Mouse (Mus musculus): Measurements from ENCODE around the gene Prrg2. TPM values are rescaled to one million over a fixed set of nuclear protein-coding genes. Genes with fewer than 3 reads are reported as not detected.

Gene Prrg2
- total RNA-seq, 2 experiments from 2014 or later: 5.4 to 7.4 TPM

DNA sequence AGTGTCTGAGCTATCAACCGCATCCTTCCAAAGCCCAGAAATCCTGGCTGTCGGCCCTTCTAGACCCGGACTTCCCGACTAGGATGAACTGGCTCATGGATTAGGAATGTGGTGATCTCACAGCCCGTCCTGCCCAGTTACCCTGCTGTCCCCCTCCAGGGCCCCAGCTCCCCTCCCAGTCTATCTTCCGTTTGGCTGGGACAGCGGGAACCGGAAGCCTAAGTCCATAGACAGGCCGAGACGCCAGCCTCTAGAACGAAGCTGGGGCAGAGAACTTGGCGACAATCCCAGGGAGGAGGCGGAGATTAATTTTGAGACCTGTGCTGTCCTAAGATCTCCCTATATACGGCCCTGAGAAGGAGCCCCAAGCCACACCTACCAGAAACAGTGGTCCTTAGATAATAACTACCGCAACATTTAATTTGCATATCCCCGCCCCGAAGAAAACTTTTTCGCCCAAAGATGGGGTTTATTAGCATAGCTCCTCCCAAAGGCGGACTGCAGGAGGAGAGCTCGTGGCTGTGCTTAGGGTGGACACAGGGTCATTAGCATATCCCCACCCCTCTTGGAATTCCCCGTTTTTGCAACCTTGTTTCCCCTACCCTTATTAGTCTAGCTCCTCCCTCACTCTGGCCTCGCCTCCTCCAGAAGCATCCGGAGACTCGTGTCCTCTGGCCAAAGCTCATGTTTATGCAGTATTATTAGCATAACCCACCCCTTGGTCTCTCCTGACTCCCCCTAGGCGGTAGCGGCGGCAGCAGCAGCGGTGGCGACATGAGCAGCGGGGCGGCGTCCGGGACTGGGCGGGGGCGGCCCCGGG is 45.0 kb downstream of the Prrg2 start, which contains the start of gene Rras:
TSS of gene Rras (plus strand) at position 720 of the 820 bp plus-strand sequence.
- intact Hi-C loops (cut with DNase I): loop anchor here (2.0 to 5.0 kb wide), 2 partner anchors 21 to 35 kb away; partner anchors contain the start of genes Irf3 and Prr12
- DNase-seq (ENCODE audit: low spot score in 2 of 2): peak; percentile 81 to 83

DNA sequence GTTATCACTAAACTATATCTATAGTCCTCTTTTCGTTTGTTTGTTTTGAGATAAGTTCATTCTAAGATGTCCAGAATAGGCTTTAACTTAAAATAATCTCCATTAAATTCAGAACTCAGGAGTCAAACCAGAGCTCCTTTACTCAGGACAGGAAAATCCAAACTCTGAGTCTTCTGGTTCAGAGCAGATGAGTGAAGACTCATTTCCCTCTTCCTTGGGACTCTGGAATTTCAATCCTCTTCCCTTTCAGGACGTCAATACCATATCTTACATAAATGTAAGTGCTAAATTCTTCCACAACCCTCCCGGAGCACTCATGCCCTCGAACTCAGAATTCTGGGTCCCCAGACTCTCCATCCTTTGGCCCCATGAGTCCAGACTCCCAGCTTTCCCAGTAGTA is 45.7 kb downstream of the Prrg2 start:
- DNase-seq (ENCODE audit: low spot score in 2 of 2): no peak
- intact Hi-C loops (cut with DNase I): loop anchor here (2.0 to 5.0 kb wide), 2 partner anchors 20 to 36 kb away; partner anchors contain the start of genes Irf3 and Prr12

GRCm38 (mm10) chr7:45015957-45016612 is 46.4 kb downstream of the Prrg2 start, which contains the start of gene Scaf1:
Gene Scaf1, minus strand, starts transcription at chr7:45016363.
- intact Hi-C loops (cut with DNase I): loop anchor here (2.0 to 5.0 kb wide), 2 partner anchors 19 to 36 kb away; partner anchors contain the start of genes Irf3 and Prr12
- peak; percentile 99 to 100 for DNase-seq (ENCODE audit: low spot score in 2 of 2)

- intact Hi-C loops (cut with DNase I): loop anchor here (5.0 kb wide), 1 partner anchor 37 kb away; the partner anchor contains the start of gene Prr12
- no peak for DNase-seq (ENCODE audit: low spot score in 2 of 2)
Observed at GRCm38 (mm10) chr7:45015344-45015956, 47.0 kb downstream of the Prrg2 start.

GRCm38 (mm10) chr7:45014096-45014451 is 48.4 kb downstream of the Prrg2 start:
- no peak for DNase-seq (ENCODE audit: low spot score in 2 of 2)
- intact Hi-C loops (cut with DNase I): no loop called here

- DNase-seq (ENCODE audit: low spot score in 2 of 2): no peak
- intact Hi-C loops (cut with DNase I): no loop called here
Observed at GRCm38 (mm10) chr7:45013366-45014095, 48.9 kb downstream of the Prrg2 start.

GRCm38 (mm10) chr7:45012824-45013223 is 49.7 kb downstream of the Prrg2 start:
- DNase-seq (ENCODE audit: low spot score in 2 of 2): no peak
- intact Hi-C loops (cut with DNase I): no loop called here

DNA sequence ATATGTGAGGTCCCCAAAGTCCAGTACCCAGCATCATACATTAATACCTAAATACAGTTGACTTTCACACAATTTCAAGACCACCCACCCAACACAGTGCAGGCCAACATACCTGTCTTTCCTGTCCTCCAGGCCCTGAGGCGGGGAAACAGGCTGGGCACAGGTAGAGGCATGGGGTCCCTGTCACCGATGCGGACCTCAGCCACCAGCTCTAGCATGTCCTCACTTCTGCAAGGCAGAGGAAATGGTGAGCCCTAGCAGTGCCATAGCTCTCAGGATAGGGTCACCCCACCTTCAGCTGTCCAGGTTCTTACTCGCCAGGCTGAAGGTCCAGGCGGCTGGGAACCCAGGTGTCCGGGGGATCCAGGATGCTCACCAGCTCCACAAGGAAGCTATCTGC is 50.5 kb downstream of the Prrg2 start:
- no peak for DNase-seq (ENCODE audit: low spot score in 2 of 2)
- intact Hi-C loops (cut with DNase I): no loop called here

GRCm38 (mm10) chr7:45008411-45008810 is 54.1 kb downstream of the Prrg2 start:
- intact Hi-C loops (cut with DNase I): no loop called here
- DNase-seq (ENCODE audit: low spot score in 2 of 2): no peak

DNA sequence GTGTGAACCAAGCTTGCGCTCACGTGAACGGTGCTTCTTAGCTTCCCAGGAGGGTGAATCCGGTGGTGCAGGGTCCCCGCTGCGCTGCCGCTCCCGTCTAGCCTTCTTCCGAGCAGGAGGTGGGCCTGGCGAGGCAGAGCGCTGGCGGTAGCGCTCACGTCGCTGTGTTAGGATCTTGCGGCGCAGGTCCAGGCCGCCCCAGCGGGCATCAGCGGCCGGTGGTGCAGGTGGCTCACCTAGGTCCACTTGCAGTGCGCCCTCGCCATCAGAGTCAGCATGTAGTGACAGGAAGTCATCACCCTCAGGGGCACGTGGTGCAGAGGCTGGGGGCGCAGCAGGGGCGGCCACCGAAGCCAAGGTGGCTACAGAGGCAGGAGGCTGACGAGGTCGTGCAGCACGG is 54.6 kb downstream of the Prrg2 start:
- intact Hi-C loops (cut with DNase I): no loop called here
- no peak for DNase-seq (ENCODE audit: low spot score in 2 of 2)

DNA sequence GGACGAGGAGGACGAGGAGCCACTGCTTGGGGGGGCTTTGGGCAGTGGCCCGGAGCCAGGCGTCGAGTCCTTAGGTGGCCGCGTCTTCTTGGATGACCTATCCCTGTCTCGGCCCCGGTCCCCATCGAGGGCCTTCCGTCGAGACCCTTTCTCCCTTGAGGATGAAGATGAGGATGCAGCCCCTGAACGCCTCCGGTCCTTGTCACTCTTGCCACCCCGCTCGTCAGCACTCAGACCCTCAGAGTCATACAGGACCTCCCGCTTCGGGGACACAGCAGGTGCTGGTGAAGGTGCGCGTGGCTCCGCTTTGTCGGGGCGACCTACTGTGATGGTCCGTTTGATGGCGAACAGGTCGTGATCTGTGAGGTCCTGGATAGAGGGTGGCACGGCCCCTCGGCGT is 55.3 kb downstream of the Prrg2 start:
- no peak for DNase-seq (ENCODE audit: low spot score in 2 of 2)
- intact Hi-C loops (cut with DNase I): no loop called here

DNA sequence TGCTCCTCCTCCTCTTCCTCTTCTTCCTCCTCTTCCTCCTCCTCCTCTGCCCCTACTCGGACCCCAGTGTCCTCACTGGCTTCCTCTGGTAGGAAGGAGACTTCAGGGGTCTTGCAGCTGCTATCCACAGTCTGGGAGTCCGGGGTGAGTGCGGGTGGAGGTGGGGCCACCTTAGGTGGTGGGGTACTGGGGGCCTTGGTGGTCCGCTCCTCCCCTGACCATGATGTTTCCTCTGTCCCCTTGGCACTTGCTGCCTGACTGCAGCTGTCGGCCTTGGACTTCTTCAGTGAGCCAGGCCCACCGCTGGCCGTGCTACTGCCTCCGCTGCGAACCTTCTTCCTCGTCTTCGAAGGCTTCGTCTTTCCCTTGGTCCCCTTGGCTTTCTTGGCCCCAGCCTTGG is 56.0 kb downstream of the Prrg2 start:
- intact Hi-C loops (cut with DNase I): no loop called here
- no peak for DNase-seq (ENCODE audit: low spot score in 2 of 2)

GRCm38 (mm10) chr7:45005321-45005992 is 57.0 kb downstream of the Prrg2 start:
- DNase-seq (ENCODE audit: low spot score in 2 of 2): no peak
- intact Hi-C loops (cut with DNase I): no loop called here

GRCm38 (mm10) chr7:45004546-45004945 is 57.9 kb downstream of the Prrg2 start:
- no peak for DNase-seq (ENCODE audit: low spot score in 2 of 2)
- intact Hi-C loops (cut with DNase I): no loop called here

Small RNAs within 50 kb of the gene (microRNA-seq; reads per million reads assigned to microRNA genes)
- 1.0 reads per million for gene Mir7054

Other genes starting within 250 kb of the Prrg2 start
- 10 to 100 TPM; 28.1 to 32.2 TPM for gene Nup62, start 246.6 kb downstream of the Prrg2 start, total RNA-seq (2021)
- gene Il4i1, start 246.3 kb downstream of the Prrg2 start, total RNA-seq (2021): 1 to 10 TPM; 2.2 to 2.4 TPM
- gene Atf5, start 246.0 kb downstream of the Prrg2 start, total RNA-seq (2021): 10 to 100 TPM; 22.2 to 26.5 TPM
- 10 to 100 TPM; 67.7 to 73.6 TPM for gene Akt1s1, start 213.7 kb downstream of the Prrg2 start, total RNA-seq (2021)
- 10 to 100 TPM; 71.9 to 75.6 TPM for gene Tbc1d17, start 213.6 kb downstream of the Prrg2 start, total RNA-seq (2021)
- 10 to 100 TPM; 26.8 TPM for gene Pnkp, start 205.5 kb downstream of the Prrg2 start, total RNA-seq (2021)
- gene Ptov1, start 192.9 kb downstream of the Prrg2 start, total RNA-seq (2021): 100 to 1,000 TPM; 284 to 285 TPM
- 10 to 100 TPM; 91.7 to 98.1 TPM for gene Med25, start 170.0 kb downstream of the Prrg2 start, total RNA-seq (2021)
- gene Fuz, start 166.6 kb downstream of the Prrg2 start, total RNA-seq (2021): 10 to 100 TPM; 18.2 to 20.6 TPM
- 100 to 1,000 TPM; 346 to 355 TPM for gene Ap2a1, start 133.2 kb downstream of the Prrg2 start, total RNA-seq (2021)
- gene Tsks, start 119.5 kb downstream of the Prrg2 start, total RNA-seq (2021): 1 to 10 TPM; 1.4 to 3.4 TPM
- 10 to 100 TPM; 85.4 to 97.7 TPM for gene Cpt1c, start 87.8 kb downstream of the Prrg2 start, total RNA-seq (2021)
- gene Prmt1, start 76.1 kb downstream of the Prrg2 start, total RNA-seq (2021): 100 to 1,000 TPM; 143 to 145 TPM
- 10 to 100 TPM; 29.2 to 38.7 TPM for gene Irf3, start 65.0 kb downstream of the Prrg2 start, total RNA-seq (2021)
- gene Bcl2l12, start 64.0 kb downstream of the Prrg2 start, total RNA-seq (2021): 1 to 10 TPM; 1.8 to 2.6 TPM
- gene Scaf1, start 46.3 kb downstream of the Prrg2 start, total RNA-seq (2021): 100 to 1,000 TPM; 174 to 177 TPM
- gene Rras, start 44.7 kb downstream of the Prrg2 start, total RNA-seq (2021): 10 to 100 TPM; 12.9 to 13.9 TPM
- 10 to 100 TPM; 64.9 to 75.3 TPM for gene Prr12, start 9.8 kb downstream of the Prrg2 start, total RNA-seq (2021)
- 10 to 100 TPM; 59.7 to 63.7 TPM for gene Nosip, start 248 bp downstream of the Prrg2 start, total RNA-seq (2021)
- gene Rcn3, start 29.5 kb upstream of the Prrg2 start, total RNA-seq (2021): 1 to 10 TPM; 3.8 to 4.9 TPM
- gene Fcgrt, start 41.2 kb upstream of the Prrg2 start, total RNA-seq (2021): 10 to 100 TPM; 22.3 to 22.7 TPM
- gene Rps11, start 61.8 kb upstream of the Prrg2 start, total RNA-seq (2021): 100 to 1,000 TPM; 405 to 466 TPM
- 100 to 1,000 TPM; 614 to 796 TPM for gene Rpl13a, start 66.1 kb upstream of the Prrg2 start, total RNA-seq (2021)
- not detected for gene Gm45713, start 73.6 kb upstream of the Prrg2 start, total RNA-seq (2021)
- gene Flt3l, start 73.8 kb upstream of the Prrg2 start, total RNA-seq (2021): 1 to 10 TPM; 3.7 to 6.1 TPM
- 10 to 100 TPM; 44.8 to 53.6 TPM for gene Pih1d1, start 91.6 kb upstream of the Prrg2 start, total RNA-seq (2021)
- 10 to 100 TPM; 12.2 to 21.5 TPM for gene Aldh16a1, start 91.9 kb upstream of the Prrg2 start, total RNA-seq (2021)
- 1,000 to 10,000 TPM; 1,276 to 1,585 TPM for gene Slc17a7, start 101.3 kb upstream of the Prrg2 start, total RNA-seq (2021)
- gene Gfy, start 116.9 kb upstream of the Prrg2 start, total RNA-seq (2021): under 1 TPM; 0.17 to 0.50 TPM
- gene Pth2, start 118.3 kb upstream of the Prrg2 start, total RNA-seq (2021): not detected
- 1 to 10 TPM; 5.1 to 5.2 TPM for gene Ccdc155, start 142.2 kb upstream of the Prrg2 start, total RNA-seq (2021)
- gene Dkkl1, start 149.5 kb upstream of the Prrg2 start, total RNA-seq (2021): 10 to 100 TPM; 25.9 to 29.9 TPM
- 1 to 10 TPM; 3.9 to 5.6 TPM for gene Tead2, start 153.1 kb upstream of the Prrg2 start, total RNA-seq (2021)
- 1 to 10 TPM; 5.0 to 5.9 TPM for gene Cd37, start 176.4 kb upstream of the Prrg2 start, total RNA-seq (2021)
- gene Slc6a16, start 178.4 kb upstream of the Prrg2 start, total RNA-seq (2021): 1 to 10 TPM; 1.2 to 1.6 TPM
- gene Slc6a21, start 214.8 kb upstream of the Prrg2 start, total RNA-seq (2021): not detected

All from left cerebral cortex, postnatal 36 days (tissue).